Mouse (Mus musculus) forebrain, embryonic 13.5 days (tissue): ENCODE results near the gene Tiam1. TPM values are rescaled to one million over a fixed set of nuclear protein-coding genes. Genes with fewer than 3 reads are reported as not detected.

Experiments used
- ATAC-seq: fragments of 200-750 bp; cut with Nextera tagmentation; 2 replicates; pipeline ENCODE4 v1.8.0; 2017
- H3K27ac ChIP-seq: fragments of 300-500 bp; sonication (generic); 2 replicates; pipeline ENCODE4 v1.5.1; 2015; ENCODE audit warnings: inconsistent platforms, mild to moderate bottlenecking, moderate library complexity
- H3K27me3 ChIP-seq: fragments of 300-500 bp; sonication (generic); 2 replicates; pipeline ENCODE4 v1.6.1; 2015; ENCODE audit warnings: mild to moderate bottlenecking, inconsistent platforms
- H3K36me3 ChIP-seq: fragments of 300-500 bp; sonication (generic); 2 replicates; pipeline ENCODE4 v1.6.1; 2015; ENCODE audit warnings: mild to moderate bottlenecking, inconsistent platforms; ENCODE audit not compliant: poor library complexity, severe bottlenecking
- H3K4me1 ChIP-seq: fragments of 300-500 bp; sonication (generic); 2 replicates; pipeline ENCODE4 v1.6.1; 2015; ENCODE audit warnings: inconsistent platforms
- H3K4me2 ChIP-seq: fragments of 300-500 bp; sonication (generic); 2 replicates; pipeline ENCODE4 v1.6.1; 2015; ENCODE audit warnings: inconsistent platforms, mild to moderate bottlenecking, moderate library complexity
- H3K4me3 ChIP-seq: fragments of 300-500 bp; sonication (generic); 2 replicates; pipeline ENCODE4 v1.5.1; 2015; ENCODE audit warnings: mild to moderate bottlenecking, inconsistent platforms
- H3K9ac ChIP-seq: fragments of 300-500 bp; sonication (generic); 2 replicates; pipeline ENCODE4 v1.6.1; 2015; ENCODE audit warnings: mild to moderate bottlenecking, inconsistent platforms
- H3K9me3 ChIP-seq: fragments of 300-500 bp; sonication (generic); replicated peaks from 2 replicates; pipeline ENCODE4 v1.6.1; 2016; ENCODE audit warnings: inconsistent platforms
- WGBS: fragments of 180-500 bp; shearing (Covaris S2); methylation state at CpG from one replicate; pipeline ENCODE4 v1.1.7; 2015; 5-methylcytosine and 5-hydroxymethylcytosine counted together
- polyA plus RNA-seq: library from polyadenylated mRNA; unstranded; fragments of >200 nt; fragmentation: Nextera tagmentation; extraction: Ambion mirVana; gene quantifications from 2 replicates; pipeline ENCODE4 v1.2.1, GENCODE M21; 2015

Tiam1 gene
- polyA plus RNA-seq, 1 experiment from 2014 or later = 29.4 TPM

GRCm38 (mm10) chr16:90170676-90171075, 27.1 kb upstream of the Tiam1 start:
- 94% methylated on average over 1 of the region's 1 CpGs for WGBS
- no peak for ATAC-seq

GRCm38 (mm10) chr16:90169863-90170630, 26.5 kb upstream of the Tiam1 start:
- Histone ChIP-seq H3K27me3 (no peaks in the 10 kb centered on the region), H3K27ac (no peak overlapping the region), H3K9me3 (no peaks in the 10 kb centered on the region), H3K36me3 (no peaks in the 10 kb centered on the region), H3K9ac (no peak overlapping the region), H3K4me2 (no peak overlapping the region), H3K4me3 (no peak overlapping the region), H3K4me1 (peaks cover 7% of the 10 kb centered on the region; the same call in 1 of the 2 replicates)
- 63% methylated on average over 13 of the region's 13 CpGs for WGBS
- ATAC-seq = no peak

More at GRCm38 (mm10) chr16:90170676-90171075, 27.1 kb upstream of the Tiam1 start:
- Histone ChIP-seq H3K27me3 (no peaks in the 10 kb centered on the region), H3K36me3 (no peaks in the 10 kb centered on the region), H3K9me3 (no peaks in the 10 kb centered on the region), H3K4me2 (no peak overlapping the region), H3K4me1 (peaks cover 7% of the 10 kb centered on the region; the same call in 1 of the 2 replicates), H3K27ac (no peak overlapping the region), H3K4me3 (no peak overlapping the region), H3K9ac (no peak overlapping the region)

GRCm38 (mm10) chr16:90167646-90168045, 24.1 kb upstream of the Tiam1 start:
- Histone ChIP-seq H3K9ac (no peak overlapping the region), H3K4me2 (no peak overlapping the region), H3K9me3 (no peaks in the 10 kb centered on the region), H3K4me3 (no peak overlapping the region), H3K27me3 (no peaks in the 10 kb centered on the region), H3K27ac (no peak overlapping the region), H3K36me3 (no peaks in the 10 kb centered on the region), H3K4me1 (peaks cover 7% of the 10 kb centered on the region; the same call in 1 of the 2 replicates)
- ATAC-seq = peak; percentile 68
- 28% methylated on average over 10 of the region's 10 CpGs for WGBS

GRCm38 (mm10) chr16:90165435-90165834, 21.9 kb upstream of the Tiam1 start:
- Histone ChIP-seq H3K9me3 (no peaks in the 10 kb centered on the region), H3K27me3 (no peaks in the 10 kb centered on the region), H3K9ac (no peak overlapping the region), H3K4me1 (0 out of 2 replicates have a peak, but pooled peaks cover 4% of the 10 kb centered on the region), H3K36me3 (no peaks in the 10 kb centered on the region), H3K27ac (no peak overlapping the region), H3K4me2 (no peak overlapping the region), H3K4me3 (no peak overlapping the region)
- 41% methylated on average over 2 of the region's 2 CpGs for WGBS
- no peak for ATAC-seq

- no peaks in the 10 kb centered on the region for H3K4me1 ChIP-seq
- no peak overlapping the region for H3K4me3 ChIP-seq
- no peak for ATAC-seq
- no peaks in the 10 kb centered on the region for H3K9me3 ChIP-seq
- 90% methylated on average over 11 of the region's 11 CpGs for WGBS
- no peak overlapping the region for H3K9ac ChIP-seq
- H3K27ac ChIP-seq = no peak overlapping the region
- no peaks in the 10 kb centered on the region for H3K36me3 ChIP-seq
- H3K27me3 ChIP-seq = no peaks in the 10 kb centered on the region
- no peak overlapping the region for H3K4me2 ChIP-seq
Observed at GRCm38 (mm10) chr16:90164942-90165341, 21.4 kb upstream of the Tiam1 start.

- Histone ChIP-seq H3K4me1 (no peaks in the 10 kb centered on the region), H3K27ac (no peak overlapping the region), H3K36me3 (no peaks in the 10 kb centered on the region), H3K9me3 (no peaks in the 10 kb centered on the region), H3K9ac (no peak overlapping the region), H3K27me3 (no peaks in the 10 kb centered on the region), H3K4me2 (no peak overlapping the region), H3K4me3 (no peak overlapping the region)
- no peak for ATAC-seq
- 54% methylated on average over 7 of the region's 7 CpGs for WGBS
Observed at GRCm38 (mm10) chr16:90155080-90155479, 11.5 kb upstream of the Tiam1 start.

- H3K36me3 ChIP-seq = no peaks in the 10 kb centered on the region
- no peak overlapping the region for H3K4me3 ChIP-seq
- H3K4me2 ChIP-seq = no peak overlapping the region
- WGBS = 69% methylated on average over 6 of the region's 6 CpGs
- no peaks in the 10 kb centered on the region for H3K9me3 ChIP-seq
- ATAC-seq = no peak
- H3K9ac ChIP-seq = no peak overlapping the region
- no peaks in the 10 kb centered on the region for H3K4me1 ChIP-seq
- no peak overlapping the region for H3K27ac ChIP-seq
- no peaks in the 10 kb centered on the region for H3K27me3 ChIP-seq
Observed at GRCm38 (mm10) chr16:90150820-90151219, 7.3 kb upstream of the Tiam1 start.

- no peak overlapping the region for H3K4me3 ChIP-seq
- no peak overlapping the region for H3K27ac ChIP-seq
- H3K4me1 ChIP-seq = peaks cover 1% of the 10 kb centered on the region; the same call in 1 of the 2 replicates
- ATAC-seq = no peak
- 56% methylated on average over 7 of the region's 7 CpGs for WGBS
- no peaks in the 10 kb centered on the region for H3K36me3 ChIP-seq
- no peak overlapping the region for H3K4me2 ChIP-seq
- H3K9me3 ChIP-seq = no peaks in the 10 kb centered on the region
- no peaks in the 10 kb centered on the region for H3K27me3 ChIP-seq
- H3K9ac ChIP-seq = no peak overlapping the region
Observed at GRCm38 (mm10) chr16:90150126-90150525, 6.6 kb upstream of the Tiam1 start.

- Histone ChIP-seq H3K27me3 (no peaks in the 10 kb centered on the region), H3K36me3 (no peaks in the 10 kb centered on the region), H3K4me2 (no peak overlapping the region), H3K4me1 (peaks cover 9% of the 10 kb centered on the region), H3K9me3 (no peaks in the 10 kb centered on the region), H3K4me3 (no peak overlapping the region), H3K27ac (no peak overlapping the region), H3K9ac (no peak overlapping the region)
- 84% methylated on average over 9 of the region's 9 CpGs for WGBS
- ATAC-seq = no peak
Observed at GRCm38 (mm10) chr16:90149335-90149734, 5.8 kb upstream of the Tiam1 start.

GRCm38 (mm10) chr16:90145244-90145643, 1.7 kb upstream of the Tiam1 start:
- Histone ChIP-seq H3K9ac (no peak overlapping the region), H3K4me2 (peak overlapping the region; percentile 93), H3K27ac (no peak overlapping the region), H3K36me3 (no peaks in the 10 kb centered on the region), H3K4me3 (no peak overlapping the region), H3K27me3 (no peaks in the 10 kb centered on the region), H3K9me3 (no peaks in the 10 kb centered on the region), H3K4me1 (peaks cover 31% of the 10 kb centered on the region)
- 93% methylated on average over 1 of the region's 1 CpGs for whole genome bisulfite sequencing
- ATAC-seq = no peak

- H3K36me3 ChIP-seq = no peaks in the 10 kb centered on the region
- peak overlapping the region; percentile 89 for H3K9ac ChIP-seq
- no peaks in the 10 kb centered on the region for H3K27me3 ChIP-seq
- WGBS = 5% methylated on average over 13 of the region's 13 CpGs
- H3K4me1 ChIP-seq = peaks cover 36% of the 10 kb centered on the region
- H3K4me2 ChIP-seq = peak overlapping the region; percentile 93
- H3K27ac ChIP-seq = no peak overlapping the region; the same call in 1 of the 2 replicates
- H3K4me3 ChIP-seq = peak overlapping the region; percentile 74
- no peak for ATAC-seq
- H3K9me3 ChIP-seq = no peaks in the 10 kb centered on the region
Observed at GRCm38 (mm10) chr16:90144541-90144940, 972 bp upstream of the Tiam1 start.

GRCm38 (mm10) chr16:90143416-90143759, 181 bp downstream of the Tiam1 start:
- Histone ChIP-seq H3K9ac (peak overlapping the region; percentile 89), H3K4me1 (peaks cover 38% of the 10 kb centered on the region), H3K9me3 (no peaks in the 10 kb centered on the region), H3K36me3 (no peaks in the 10 kb centered on the region), H3K4me3 (peak overlapping the region; percentile 74), H3K27me3 (no peaks in the 10 kb centered on the region), H3K4me2 (peak overlapping the region; percentile 93), H3K27ac (peak overlapping the region; percentile 91)
- peak; percentile 64; the same call in 1 of the 2 replicates for ATAC-seq
- WGBS = under 1% methylated on average over 21 of the region's 21 CpGs
